Mouse (Mus musculus) right cerebral cortex, adult 2 months (tissue): ENCODE measurements at regions not wholly inside any gene's neighbourhood (a gene's known extent, or its start where the extent isn't known, plus 50 kb on each side); places are given as distances from the start of the nearest gene placed in this dataset.

Experiments used
- DNase-seq, 2 experiments: peaks; one replicate each; pipeline ENCODE4 v3.0.0; 2021 to 2022; ENCODE audit warnings: low spot score in 2 of 2

GRCm38 (mm10) chr1:183853956-183854613 lies 159.0 kb upstream of the Dusp10 start:
- DNase-seq, result peak in 1 of 2 experiments; percentile 2

- DNase-seq, result no peak
These were observed 148.0 kb upstream of the Dusp10 start for GRCm38 (mm10) chr1:183865111-183865510.

DNA sequence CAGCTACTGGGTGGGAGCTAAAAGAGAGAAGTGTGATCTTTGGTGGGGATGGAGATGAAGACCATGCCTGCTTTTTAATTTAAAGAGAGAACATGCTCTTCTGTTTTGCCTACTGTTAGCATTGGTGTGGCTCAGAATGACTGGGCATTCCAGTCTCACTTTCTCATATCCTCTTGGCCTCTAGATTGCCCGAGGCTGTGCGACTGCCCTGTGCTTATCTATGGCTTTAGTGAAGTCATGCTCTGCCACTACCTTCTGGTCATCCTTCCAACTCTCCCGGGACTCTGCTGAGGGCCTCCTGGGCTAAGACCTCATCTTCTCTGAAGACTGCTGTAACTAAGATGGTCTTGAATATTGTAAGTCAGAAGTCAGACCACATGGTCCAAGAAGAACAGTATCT lies 147.5 kb upstream of the Dusp10 start:
- no peak for DNase-seq

GRCm38 (mm10) chr1:183868965-183869364 lies 144.1 kb upstream of the Dusp10 start:
- DNase-seq, result no peak

- no peak for DNase-seq
These were observed 117.2 kb upstream of the Dusp10 start for GRCm38 (mm10) chr1:183895936-183896335.

- no peak for DNase-seq
These were observed 115.0 kb upstream of the Dusp10 start for GRCm38 (mm10) chr1:183898091-183898490.

GRCm38 (mm10) chr1:183904564-183904963 lies 108.5 kb upstream of the Dusp10 start:
- DNase-seq, result no peak

GRCm38 (mm10) chr1:183905345-183906142 lies 107.6 kb upstream of the Dusp10 start:
- DNase-seq, result peak; percentile 5 to 6

- DNase-seq, result no peak
These were observed 95.4 kb upstream of the Dusp10 start for GRCm38 (mm10) chr1:183917656-183918055.

DNA sequence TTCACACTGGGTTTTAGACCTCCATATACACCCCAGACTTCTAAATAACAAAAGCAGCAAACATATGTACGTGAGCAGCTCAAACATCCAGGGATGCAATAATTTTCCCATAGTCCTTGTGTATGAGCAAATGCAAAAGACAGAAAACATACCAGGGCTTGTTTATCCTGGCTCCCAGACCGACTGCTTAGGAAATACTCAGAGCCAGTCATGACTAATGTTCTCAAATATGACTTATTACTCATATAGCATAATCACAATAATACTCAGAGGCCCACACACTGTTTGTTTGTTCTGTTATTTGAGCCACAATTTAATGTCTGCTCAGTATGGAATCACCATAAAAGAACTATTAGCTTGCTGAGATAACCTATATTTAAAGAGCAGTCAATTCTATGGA lies 91.8 kb upstream of the Dusp10 start:
- DNase-seq, result no peak

DNA sequence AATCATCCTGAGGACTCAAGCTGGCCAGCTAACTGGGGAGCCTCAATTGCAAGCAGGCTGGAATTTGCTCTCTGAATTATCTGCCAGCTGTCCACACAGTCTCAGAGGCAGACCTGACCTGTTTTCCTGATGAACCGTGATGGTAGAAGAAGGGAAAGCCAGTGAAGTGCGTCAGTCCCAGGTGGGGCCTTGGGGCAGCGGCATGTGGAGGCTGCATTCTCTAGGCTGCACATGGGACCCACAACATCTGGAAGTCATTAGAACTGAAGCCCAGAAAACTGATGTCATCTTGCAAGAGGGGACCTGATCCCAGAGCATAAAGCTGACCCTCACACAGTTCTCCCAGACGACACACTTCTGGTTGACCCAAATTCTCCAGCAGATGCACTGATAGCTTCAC lies 84.6 kb upstream of the Dusp10 start:
- no peak for DNase-seq

DNA sequence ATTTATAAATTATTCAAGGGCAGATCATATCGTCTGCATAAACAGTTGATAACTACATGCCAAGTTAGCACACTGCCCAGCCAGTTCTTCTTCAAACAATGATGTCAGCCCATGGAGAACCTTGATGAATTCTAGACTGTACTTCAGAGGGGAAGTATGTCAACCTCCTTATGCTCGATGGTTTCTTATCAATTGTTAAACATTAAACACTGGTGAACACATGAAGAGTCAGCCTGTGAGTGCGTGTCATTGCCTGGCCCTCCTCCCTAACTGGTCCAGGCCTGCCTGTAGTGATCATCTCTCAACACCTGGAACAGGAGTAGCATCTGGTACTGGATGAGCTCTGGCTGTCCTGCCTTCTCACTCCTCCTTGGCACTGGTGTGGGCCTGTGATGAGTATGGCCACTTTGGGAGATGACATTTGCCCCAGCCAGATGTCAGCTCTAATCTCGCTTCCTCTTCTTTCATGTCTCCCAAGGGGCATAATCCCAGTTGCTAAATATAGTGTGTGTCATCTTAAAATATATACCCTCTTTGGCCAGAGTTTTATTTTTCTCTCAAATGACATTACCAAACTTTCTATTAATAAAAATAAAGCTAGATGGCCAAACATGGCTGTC lies 82.6 kb upstream of the Dusp10 start:
- DNase-seq, result no peak

DNA sequence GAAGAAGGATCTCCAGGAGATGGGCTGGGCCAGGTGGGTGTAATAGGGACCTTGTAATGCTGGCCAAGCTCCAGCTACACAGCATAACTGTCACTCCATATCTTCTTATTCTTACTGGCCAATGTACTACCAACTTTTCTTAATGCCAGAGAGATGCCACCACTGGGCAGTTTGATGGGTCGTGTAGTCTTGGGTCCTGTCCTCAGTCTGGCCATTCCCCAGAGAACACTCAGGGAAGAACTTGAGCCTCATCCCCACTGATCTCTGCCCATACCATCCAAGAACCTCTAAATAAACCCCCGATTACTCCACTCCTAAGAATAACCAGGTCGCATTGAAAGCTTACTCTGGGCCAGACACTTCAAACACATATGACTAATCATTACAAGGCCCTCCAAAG lies 82.0 kb upstream of the Dusp10 start:
- DNase-seq, result no peak

- DNase-seq, result no peak
These were observed 79.3 kb upstream of the Dusp10 start for GRCm38 (mm10) chr1:183933845-183934244.

DNA sequence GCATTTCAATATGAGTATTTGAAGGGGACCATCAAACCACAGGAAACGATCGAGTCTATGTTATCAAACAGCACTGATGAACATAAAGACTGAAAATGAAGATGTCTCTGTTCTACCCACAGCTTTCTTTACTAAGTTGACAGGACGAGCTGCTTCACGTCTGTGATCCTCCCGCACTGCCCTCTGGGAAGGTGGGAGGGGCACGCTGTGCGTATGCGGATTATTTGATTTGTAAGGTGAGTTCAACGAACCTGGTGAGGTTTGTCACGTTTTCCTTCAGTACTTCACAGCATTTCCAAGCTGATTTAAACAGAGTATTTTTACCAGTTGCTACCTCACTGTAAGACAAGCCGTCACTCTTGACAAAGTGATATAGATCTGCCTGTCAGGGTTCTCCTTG lies 75.9 kb upstream of the Dusp10 start:
- no peak for DNase-seq

GRCm38 (mm10) chr1:183938361-183938760 lies 74.7 kb upstream of the Dusp10 start:
- DNase-seq, result no peak

DNA sequence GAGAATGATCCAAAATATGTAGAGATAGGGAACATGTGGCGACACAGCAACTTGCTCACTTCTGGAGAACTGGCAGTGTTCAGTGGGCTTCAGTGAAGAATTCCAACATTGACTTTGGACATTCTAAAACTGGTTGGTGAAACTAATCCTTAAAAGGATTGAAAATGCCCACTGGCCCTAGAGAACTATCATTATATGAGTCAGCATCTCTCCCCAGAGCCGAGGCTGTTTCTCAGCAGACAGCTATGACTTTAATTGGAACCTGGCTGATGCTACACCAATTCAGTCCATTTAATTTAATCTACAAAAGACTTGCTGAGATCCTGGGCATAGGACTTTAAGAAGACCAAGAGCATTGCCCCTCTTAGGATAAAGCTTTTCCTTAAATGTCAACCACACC lies 72.4 kb upstream of the Dusp10 start:
- DNase-seq, result no peak

DNA sequence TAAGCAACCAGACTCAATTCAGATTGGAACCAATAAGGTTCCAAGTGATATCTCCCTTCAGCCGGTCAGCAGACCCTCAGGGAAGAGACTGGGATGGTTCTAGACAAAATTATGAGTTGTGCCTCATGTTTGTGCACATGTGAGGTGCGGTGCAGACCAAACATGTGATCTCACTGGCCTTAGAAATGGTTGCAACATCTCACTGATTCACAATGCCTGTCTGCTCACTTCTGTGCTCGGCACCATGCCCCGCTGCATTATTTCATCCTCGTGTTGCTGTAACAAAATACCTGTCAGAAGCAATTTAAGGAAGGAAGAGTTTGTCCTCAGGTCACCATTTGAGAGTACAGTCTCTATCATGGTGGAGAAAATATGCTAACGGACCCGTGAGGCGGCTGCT lies 66.9 kb upstream of the Dusp10 start:
- no peak for DNase-seq

DNA sequence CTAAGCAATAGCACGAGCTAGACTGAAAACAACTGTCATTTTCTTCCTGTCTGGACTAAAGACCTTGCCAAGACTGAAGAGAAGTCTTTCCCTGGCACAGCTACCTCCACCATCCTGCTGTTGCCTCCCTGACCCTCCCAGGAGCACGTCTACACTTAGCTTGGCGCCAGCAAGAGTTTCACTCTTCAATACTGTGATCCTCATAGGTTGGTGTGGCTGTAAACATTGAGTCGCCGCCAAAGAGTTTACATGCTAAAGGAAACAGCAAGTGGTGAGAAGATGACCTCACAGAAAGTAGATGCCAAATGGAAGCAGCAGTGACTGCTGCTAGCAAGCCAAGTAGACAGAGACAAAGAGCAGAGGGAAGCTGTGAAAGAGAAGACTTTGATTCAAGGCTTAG lies 66.0 kb upstream of the Dusp10 start:
- DNase-seq, result no peak

- DNase-seq, result no peak
These were observed 63.9 kb upstream of the Dusp10 start for GRCm38 (mm10) chr1:183949205-183949604.

DNA sequence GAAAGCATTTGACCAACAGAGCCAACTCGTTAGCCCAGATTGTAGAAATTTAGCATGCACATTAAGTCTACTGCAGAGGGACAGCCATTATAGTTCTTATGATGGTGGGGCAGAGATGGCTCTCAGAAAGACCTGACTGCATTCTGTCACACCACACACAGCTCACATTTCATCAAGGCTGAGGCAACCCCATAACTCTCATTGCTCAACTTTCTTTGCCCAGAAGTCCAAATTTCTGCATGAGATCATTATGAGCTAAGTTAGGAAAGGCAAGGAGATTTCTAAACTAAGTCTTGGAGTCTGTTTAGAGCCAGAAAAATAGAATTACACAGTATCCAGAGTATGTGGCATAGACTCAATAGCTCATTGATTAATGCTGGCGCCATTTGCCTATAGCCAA lies 59.0 kb upstream of the Dusp10 start:
- no peak for DNase-seq

DNA sequence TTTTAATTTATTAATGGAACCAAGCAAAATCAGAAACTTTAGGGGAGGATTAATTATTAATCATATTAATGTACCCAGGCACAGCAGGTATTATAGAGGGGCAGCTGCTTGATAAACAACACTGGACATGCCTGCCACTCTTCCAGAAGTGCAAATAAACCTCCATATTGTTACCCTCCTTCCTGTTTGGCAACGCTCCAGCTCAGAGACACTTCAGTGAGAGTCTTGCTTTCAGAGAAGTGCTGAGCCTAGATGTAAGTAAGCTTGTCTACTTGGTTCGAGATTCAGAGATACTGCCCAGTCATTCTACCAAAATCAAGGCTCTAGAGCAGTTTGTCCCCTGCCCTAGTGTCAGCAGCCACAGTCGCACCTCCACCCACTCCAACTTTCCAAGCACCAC lies 56.7 kb upstream of the Dusp10 start:
- DNase-seq, result no peak

DNA sequence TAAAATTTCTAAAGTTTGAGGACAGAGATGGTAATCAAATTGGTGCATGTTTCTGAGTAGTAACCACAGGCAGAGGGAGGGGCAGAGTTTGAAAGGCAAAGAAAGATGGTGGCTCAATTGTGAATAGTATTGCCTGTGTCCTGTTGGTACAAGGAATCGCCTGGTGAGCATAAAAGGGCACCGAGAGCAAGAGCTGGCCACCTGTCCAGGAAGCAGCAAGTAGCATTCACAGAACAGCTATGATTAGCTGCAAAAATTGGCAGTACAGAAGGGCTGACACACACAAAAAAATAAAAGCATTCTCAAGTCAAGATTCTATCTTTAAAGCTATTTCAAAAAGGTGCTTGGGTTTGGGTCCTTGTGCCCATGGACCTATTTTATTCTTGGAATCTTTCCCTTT lies 51.7 kb upstream of the Dusp10 start:
- DNase-seq, result no peak
